Mouse (Mus musculus): ENCODE data around the gene Efcab1.
A peak's percentile ranks its signal among the peaks of the same experiment; 100 is the strongest.
"Not testable (repeated sequence)": the region's sequence is repeated elsewhere in the genome, so short reads cannot be mapped to it uniquely, and the experiment has no call there.

Gene Efcab1

GRCm38 (mm10) chr16:14906393-14907100 is at the start of gene Efcab1:
TSS of gene Efcab1 (plus strand) at chr16:14906606.
- no peak for DNase-seq (ENCODE audit: low spot score)

DNA sequence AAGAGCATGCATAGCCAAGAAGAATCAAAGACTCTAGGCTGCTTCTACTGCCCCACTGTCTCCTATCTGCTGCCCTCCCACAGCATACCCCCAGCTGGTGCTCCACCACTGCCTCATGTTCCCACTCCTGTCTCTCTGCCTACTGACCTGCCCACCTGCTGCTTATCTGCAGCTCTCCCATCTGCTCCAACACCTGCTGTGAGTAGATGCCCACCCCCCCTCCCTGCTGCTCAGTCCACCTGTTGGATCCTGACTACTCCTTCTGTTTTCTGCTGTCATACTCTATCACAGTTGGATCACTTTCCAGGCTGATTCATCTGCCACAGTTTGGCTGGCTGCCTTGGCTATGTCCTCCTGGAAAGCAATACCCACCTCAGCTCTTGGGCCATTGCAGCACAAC is 47.0 kb upstream of the Efcab1 start:
- peak; percentile 48 for DNase-seq (ENCODE audit: low spot score)

DNA sequence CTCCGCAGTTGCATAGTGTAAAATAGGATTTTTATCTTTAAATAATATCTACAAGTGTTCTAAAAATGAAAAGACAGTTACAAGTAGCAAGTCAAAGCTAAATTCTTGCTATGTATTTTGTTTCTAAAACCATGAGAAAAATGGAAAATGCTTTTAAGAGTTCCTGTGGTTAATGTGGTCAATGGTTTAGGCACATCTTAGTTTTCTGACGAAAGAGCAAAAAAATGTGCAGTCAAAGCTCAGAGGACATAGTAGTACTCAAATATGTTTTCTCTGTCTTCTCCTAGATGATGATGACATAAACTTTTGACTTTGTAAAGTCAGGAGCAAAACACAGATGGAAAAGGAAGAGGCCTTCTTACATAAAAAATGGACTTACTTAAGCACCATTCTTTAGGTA is 21.5 kb upstream of the Efcab1 start:
- DNase-seq (ENCODE audit: low spot score): no peak

DNA sequence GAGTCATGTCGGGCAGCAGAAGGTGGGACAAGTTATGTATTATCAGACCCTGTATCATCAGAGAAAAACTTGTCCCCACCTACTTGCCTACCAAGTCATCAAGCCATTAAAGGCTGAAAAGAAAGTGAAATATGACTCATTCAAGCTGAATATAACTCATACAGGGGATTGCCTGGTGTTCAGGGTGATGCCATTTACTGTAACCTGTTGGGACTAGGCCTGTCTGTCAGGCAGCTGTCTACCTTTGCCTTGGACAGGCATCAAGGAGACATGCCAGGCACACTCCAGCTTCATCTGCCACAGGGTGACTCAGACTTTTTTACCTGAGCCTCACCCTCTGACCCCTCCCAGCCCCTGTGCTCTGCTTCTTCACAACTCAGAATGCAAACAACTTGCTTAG is 21.0 kb upstream of the Efcab1 start:
- DNase-seq (ENCODE audit: low spot score): no peak

- no peak for DNase-seq (ENCODE audit: low spot score)
Observed at GRCm38 (mm10) chr16:14892492-14892891, 13.9 kb upstream of the Efcab1 start.

GRCm38 (mm10) chr16:14893864-14894263 is 12.5 kb upstream of the Efcab1 start:
- DNase-seq (ENCODE audit: low spot score): peak; percentile 24

DNA sequence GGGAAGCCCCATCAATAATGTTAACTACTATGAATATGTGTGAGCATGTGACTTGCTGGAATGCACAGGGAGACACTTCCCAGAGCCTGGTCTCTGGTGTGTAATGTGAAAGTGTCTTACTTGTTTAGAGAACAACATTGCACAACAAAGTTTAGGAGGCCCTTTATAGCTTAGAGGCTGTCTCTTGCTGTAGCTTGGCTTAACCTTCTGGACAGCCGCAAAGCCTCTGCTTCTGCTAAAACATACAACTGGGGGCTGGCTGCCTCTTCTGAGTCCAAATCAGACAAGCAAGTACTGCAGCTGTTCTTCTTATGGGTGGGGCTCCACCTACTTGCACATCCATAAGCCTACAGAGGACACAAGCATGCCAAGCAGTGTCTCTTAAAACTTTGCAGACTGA is 11.7 kb upstream of the Efcab1 start:
- DNase-seq (ENCODE audit: low spot score): peak; percentile 46

DNA sequence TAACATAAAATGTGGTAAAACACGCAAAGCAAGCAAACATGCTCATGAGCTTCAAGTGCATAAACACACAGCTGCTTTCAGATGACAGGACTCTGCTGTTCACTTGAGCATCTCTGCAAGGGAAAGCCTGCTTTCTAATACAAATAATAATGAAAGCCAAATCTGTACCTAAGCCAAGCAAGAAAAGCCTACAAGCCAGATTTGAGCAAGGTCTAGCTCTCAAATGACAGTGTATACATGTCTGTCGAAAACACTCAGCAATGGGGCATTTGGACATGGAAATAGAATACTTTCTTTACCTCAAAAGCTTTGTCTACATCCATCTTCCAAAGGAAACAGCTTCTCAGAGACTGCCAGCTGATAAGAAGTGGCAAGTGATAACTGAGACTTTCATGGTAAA is 10.9 kb upstream of the Efcab1 start:
- no peak for DNase-seq (ENCODE audit: low spot score)

DNA sequence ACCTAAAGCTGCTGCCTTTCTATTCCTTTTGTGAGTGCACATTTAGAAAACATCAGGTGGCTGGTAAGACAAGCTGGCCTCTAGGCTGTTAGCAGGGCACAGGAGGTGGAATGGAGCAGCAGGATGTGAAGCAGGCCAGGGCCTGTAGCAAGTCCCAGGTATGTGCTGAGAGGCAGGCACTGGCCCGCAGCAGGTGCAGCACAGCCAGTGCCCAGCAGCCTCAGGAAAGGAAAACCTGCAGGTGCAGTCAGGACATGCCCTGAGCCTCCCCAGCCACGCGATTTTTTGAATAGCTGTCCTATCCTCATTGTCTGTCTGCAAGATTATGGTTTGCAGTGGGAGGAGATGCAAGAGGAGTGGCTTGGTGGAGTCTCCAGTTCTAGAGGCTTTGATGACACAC is 24.3 kb downstream of the Efcab1 start:
- DNase-seq (ENCODE audit: low spot score): not testable (repeated sequence)

DNA sequence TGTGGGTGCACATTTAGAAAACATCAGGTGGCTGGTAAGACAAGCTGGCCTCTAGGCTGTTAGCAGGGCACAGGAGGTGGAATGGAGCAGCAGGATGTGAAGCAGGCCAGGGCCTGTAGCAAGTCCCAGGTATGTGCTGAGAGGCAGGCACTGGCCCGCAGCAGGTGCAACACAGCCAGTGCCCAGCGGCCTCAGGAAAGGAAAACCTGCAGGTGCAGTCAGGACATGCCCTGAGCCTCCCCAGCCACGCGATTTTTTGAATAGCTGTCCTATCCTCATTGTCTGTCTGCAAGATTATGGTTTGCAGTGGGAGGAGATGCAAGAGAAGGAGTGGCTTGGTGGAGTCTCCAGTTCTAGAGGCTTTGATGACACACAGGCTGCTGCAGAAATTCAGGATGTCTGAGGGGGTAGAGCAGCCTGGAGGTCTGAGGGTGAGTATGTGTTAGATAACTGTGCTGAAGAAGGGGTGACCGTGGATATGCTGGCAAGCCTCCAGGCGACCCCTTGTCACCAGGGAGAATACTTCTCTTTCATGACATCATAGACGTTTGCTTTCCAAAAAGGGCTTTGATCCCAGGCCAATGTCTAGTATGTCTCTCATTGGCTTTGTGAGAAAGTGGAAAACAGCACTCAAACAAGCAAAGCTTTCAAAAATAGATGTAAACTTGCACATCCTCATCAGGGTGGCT is 30.2 kb downstream of the Efcab1 start:
- not testable (repeated sequence) for DNase-seq (ENCODE audit: low spot score)

DNA sequence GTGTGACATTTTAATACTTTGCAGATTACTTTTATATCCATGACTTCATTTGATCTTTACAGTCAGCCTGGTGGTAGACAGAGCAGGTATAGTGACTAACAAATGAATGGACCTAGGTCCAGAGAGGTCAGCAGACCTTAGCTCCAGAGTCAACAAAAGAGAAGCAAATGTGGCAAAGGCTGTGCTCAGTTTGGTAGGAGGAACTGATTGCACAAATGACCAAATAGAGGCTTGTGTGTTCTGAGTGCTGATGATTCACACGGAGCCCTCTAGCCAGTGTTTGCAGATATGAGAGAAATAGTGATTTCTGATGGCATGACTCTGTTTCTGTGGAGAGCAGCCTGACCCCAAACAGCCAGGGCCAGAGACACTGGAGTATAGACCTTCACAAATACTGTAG is 33.1 kb downstream of the Efcab1 start:
- DNase-seq (ENCODE audit: low spot score): peak; percentile 67

DNA sequence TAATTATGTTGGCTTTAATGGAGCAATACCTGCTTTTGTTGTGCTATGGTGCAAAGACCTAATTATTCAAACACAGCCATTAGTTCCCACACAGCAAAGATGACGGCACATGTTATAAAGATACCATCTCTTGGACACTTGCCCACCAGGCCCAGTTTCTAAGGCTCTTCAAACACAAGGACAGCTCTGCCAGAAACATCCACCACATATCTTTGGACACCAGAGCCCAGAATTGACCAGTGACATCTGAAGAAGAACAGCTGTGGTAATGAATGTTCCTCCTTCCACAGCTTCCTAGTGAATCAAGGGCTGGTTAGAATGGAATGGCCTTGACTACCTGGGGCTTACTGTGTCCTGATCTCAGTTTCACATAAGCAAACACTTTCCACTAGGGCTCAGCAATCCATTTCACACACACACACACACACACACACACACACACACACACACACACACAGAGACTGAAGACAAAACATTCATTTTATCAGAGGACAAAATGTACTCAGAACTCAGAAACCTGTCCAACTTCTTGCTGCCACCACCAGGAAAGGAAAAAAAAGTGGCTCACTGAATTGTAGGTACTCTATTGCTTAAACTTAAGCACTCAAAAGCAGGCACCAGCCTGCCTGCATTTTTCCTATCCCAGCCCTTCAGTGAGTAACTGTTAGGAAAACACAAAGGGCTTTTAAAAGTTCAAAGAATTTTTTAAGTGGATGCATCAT is 33.7 kb downstream of the Efcab1 start:
- DNase-seq (ENCODE audit: low spot score): peak; percentile 52

DNA sequence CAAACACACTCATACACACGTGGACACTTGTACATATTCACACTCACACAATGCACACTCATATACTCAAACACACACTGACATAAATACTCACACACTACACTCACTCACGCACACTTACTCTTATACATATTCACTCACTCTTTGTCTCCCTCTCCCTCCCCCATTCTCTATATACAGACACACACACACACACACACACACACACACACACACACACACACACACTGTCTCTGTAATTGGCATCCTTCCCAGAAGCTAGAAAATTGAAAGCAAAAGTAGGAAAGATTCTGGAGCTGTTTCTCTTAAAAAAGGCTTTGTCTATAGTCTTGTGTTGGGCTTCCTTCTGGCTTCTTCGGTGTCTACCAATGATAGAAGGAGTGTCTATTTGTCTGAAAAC is 34.5 kb downstream of the Efcab1 start:
- peak; percentile 87 for DNase-seq (ENCODE audit: low spot score)

- no peak for DNase-seq (ENCODE audit: low spot score)
Observed at GRCm38 (mm10) chr16:14943530-14943929, 37.1 kb downstream of the Efcab1 start.

DNA sequence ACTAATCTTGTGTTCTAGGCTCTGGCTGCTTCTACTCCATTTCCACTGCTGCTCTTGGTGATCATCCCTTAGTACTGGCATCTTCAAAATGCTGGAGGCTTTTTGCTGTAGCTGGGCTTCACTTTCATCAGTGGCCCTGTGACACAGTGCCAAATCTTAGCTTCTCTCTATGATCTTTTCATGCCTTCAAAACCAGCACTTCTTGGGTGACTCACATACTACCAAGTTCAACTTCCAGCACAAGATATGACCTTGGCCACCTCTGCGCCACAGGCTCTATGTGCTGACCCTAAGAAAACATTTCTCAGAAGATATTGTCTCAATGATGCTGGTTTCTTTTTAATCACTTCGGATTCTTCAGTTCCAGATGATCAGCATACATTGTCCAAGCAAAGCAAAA is 41.2 kb downstream of the Efcab1 start:
- not testable (repeated sequence) for DNase-seq (ENCODE audit: low spot score)

GRCm38 (mm10) chr16:14951894-14952293 is 45.5 kb downstream of the Efcab1 start:
- DNase-seq (ENCODE audit: low spot score): no peak

GRCm38 (mm10) chr16:14959743-14960142 is 53.3 kb downstream of the Efcab1 start:
- DNase-seq (ENCODE audit: low spot score): no peak

GRCm38 (mm10) chr16:14973696-14974095 is 67.3 kb downstream of the Efcab1 start:
- DNase-seq (ENCODE audit: low spot score): no peak

- peak; percentile 44 for DNase-seq (ENCODE audit: low spot score)
Observed at GRCm38 (mm10) chr16:14979228-14979627, 72.8 kb downstream of the Efcab1 start.

GRCm38 (mm10) chr16:14989614-14990268 is 83.3 kb downstream of the Efcab1 start:
- DNase-seq (ENCODE audit: low spot score): peak; percentile 95

DNA sequence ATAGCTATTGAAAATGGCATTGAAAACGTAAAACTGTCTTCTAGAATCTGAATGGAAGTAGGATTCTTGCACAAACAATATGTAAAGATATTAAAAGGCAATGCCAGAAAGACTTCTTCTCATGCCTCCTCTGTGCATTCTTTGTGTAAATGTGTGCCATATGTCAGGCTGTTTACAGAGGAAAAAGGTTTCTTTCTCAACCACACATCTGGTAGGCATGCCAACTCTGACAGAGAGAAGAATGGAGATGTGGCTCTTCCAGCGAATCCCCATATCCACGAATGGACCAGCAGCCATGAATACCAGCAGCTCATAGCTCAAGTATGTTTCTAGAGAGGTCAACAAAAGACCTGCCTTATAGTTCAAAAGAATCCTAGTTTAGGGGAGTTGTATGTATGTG is 84.6 kb downstream of the Efcab1 start:
- peak; percentile 55 for DNase-seq (ENCODE audit: low spot score)

- DNase-seq (ENCODE audit: low spot score): peak; percentile 78
Observed at GRCm38 (mm10) chr16:14992461-14993107, 86.2 kb downstream of the Efcab1 start.
